Mouse (Mus musculus): ENCODE data around the gene Insig2. TPM values are rescaled to one million over a fixed set of nuclear protein-coding genes. Genes with fewer than 3 reads are reported as not detected.

Gene Insig2
- polyA plus RNA-seq, 1 experiment from 2014 or later, result 42.8 TPM

DNA sequence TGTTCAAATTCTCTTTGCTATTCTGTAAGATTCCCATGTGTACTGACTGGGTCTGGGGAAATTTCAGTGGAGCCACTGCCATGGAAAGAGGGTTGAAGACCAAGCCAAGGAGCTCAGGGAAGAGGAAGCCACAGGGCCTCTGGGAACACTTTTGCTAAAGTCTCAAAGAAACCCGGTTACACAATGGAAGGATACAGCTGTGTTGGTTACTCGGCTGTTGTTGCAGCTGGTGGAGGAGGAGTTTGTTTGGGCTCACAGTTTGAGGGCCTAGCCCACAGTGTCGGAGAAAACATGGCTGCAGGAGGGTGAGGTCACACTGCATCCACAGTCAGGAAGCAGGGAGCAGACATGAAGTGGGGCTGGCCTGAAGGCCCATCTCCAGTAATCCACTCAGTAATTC lies 38.8 kb downstream of the Insig2 start:
- no peak overlapping the region for H3K27ac ChIP-seq (replicated peaks)
- ATAC-seq (ENCODE audit: low FRiP score, low TSS enrichment), result no peak
- no peaks in the 10 kb centered on the region for H3K9me3 ChIP-seq (ENCODE audit: control insufficient read depth, low read length)
- no peak overlapping the region for H3K4me2 ChIP-seq (replicated peaks; ENCODE audit: low read depth)
- WGBS, result 62% methylated on average over 3 of the region's 3 CpGs
- no peak for DNase-seq (ENCODE audit: low spot score)
- no peaks in the 10 kb centered on the region for H3K4me1 ChIP-seq (replicated peaks; ENCODE audit: control insufficient read depth, insufficient read depth)
- no peaks in the 10 kb centered on the region for H3K36me3 ChIP-seq (ENCODE audit: control insufficient read depth, insufficient read depth, low read length)
- no peak overlapping the region for H3K4me3 ChIP-seq (ENCODE audit: low read depth, low read length)
- H3K9ac ChIP-seq (ENCODE audit: low read length), result no peak overlapping the region
- TF ChIP-seq EP300 (optimal IDR thresholded peaks at IDR 0.05), result no peak
- TF ChIP-seq CTCF (IDR thresholded peaks at IDR 0.05; ENCODE audit: low read depth), result no peak
- H3K27me3 ChIP-seq (ENCODE audit: control insufficient read depth, insufficient read depth, low read length), result no peaks in the 10 kb centered on the region

DNA sequence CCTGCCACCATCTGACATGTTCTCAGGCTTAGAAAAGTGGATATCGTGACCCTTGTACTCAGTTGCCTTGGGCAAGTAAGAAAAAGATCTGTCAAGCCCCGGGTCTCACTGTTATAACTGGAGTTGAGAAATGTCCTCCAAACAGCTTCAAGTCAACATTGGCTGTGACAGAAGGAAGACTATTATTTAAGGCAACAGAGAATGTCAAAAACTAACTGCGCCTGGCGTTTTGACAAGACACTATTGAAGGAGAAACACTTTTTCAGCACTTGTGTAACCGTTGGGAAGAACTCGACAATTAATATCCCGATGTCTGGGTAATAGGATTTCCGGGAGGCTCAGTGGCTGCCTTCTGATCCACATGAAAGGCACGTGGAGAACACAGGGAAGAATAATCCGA lies 41.5 kb downstream of the Insig2 start:
- H3K36me3 ChIP-seq (ENCODE audit: control insufficient read depth, insufficient read depth, low read length), result no peaks in the 10 kb centered on the region

DNA sequence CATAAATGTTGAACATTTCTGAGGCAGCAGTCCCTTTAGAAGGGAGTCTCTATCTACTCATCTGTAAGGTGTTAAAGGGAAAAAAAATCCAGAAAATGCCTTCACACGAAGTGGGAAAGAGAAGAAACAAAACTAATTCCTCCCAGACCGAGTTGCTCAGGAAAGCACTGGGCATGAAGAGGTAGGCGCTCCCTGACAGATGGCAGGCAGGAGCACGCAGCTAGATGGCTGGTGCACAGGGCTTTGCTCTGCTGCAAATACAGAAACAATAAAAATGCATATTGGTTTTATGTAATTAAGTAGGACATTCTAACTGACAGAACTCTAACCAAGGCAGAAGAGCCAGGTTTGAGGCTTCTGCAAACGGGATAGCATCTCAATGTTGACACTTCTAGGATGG lies 42.0 kb downstream of the Insig2 start:
- no peak for DNase-seq (ENCODE audit: low spot score)
- TF ChIP-seq CTCF (IDR thresholded peaks at IDR 0.05; ENCODE audit: low read depth) (no peak), EP300 (optimal IDR thresholded peaks at IDR 0.05) (no peak)
- Histone ChIP-seq H3K4me3 (ENCODE audit: low read depth, low read length) (no peak overlapping the region), H3K4me1 (replicated peaks; ENCODE audit: control insufficient read depth, insufficient read depth) (no peaks in the 10 kb centered on the region), H3K27me3 (ENCODE audit: control insufficient read depth, insufficient read depth, low read length) (no peaks in the 10 kb centered on the region), H3K27ac (replicated peaks) (no peak overlapping the region), H3K4me2 (replicated peaks; ENCODE audit: low read depth) (no peak overlapping the region), H3K9ac (ENCODE audit: low read length) (no peak overlapping the region), H3K36me3 (ENCODE audit: control insufficient read depth, insufficient read depth, low read length) (no peaks in the 10 kb centered on the region), H3K9me3 (ENCODE audit: control insufficient read depth, low read length) (no peaks in the 10 kb centered on the region)
- 67% methylated on average over 5 of the region's 5 CpGs for WGBS
- no peak for ATAC-seq (ENCODE audit: low FRiP score, low TSS enrichment)

More for the DNA sequence above, 41.5 kb downstream of the Insig2 start:
- Histone ChIP-seq H3K27ac (replicated peaks) (no peak overlapping the region), H3K4me3 (ENCODE audit: low read depth, low read length) (no peak overlapping the region), H3K4me2 (replicated peaks; ENCODE audit: low read depth) (no peak overlapping the region), H3K4me1 (replicated peaks; ENCODE audit: control insufficient read depth, insufficient read depth) (no peaks in the 10 kb centered on the region), H3K9ac (ENCODE audit: low read length) (no peak overlapping the region), H3K9me3 (ENCODE audit: control insufficient read depth, low read length) (no peaks in the 10 kb centered on the region), H3K27me3 (ENCODE audit: control insufficient read depth, insufficient read depth, low read length) (no peaks in the 10 kb centered on the region)
- no peak for DNase-seq (ENCODE audit: low spot score)
- 73% methylated on average over 10 of the region's 10 CpGs for WGBS
- no peak for ATAC-seq (ENCODE audit: low FRiP score, low TSS enrichment)
- TF ChIP-seq CTCF (IDR thresholded peaks at IDR 0.05; ENCODE audit: low read depth) (no peak), EP300 (optimal IDR thresholded peaks at IDR 0.05) (no peak)

DNA sequence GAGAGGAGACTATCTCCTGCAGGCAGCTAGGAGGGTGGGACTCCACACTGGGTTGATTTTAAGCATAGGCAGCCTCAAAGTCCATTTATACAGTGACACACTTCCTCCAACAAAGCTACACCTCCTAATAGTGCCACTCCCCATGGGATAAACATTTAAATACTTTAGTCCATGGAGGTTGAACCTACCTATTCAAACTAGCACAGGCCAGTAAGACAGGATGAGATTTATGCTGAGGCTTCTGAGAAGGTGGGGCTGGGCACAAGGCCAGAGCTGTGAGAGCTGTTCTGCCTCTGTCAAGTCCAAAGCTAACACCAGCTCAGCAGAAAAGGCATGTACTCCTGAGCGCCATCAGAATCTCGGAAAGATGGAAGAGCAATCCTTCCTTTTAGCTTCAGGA lies 48.2 kb downstream of the Insig2 start:
- H3K27me3 ChIP-seq (ENCODE audit: control insufficient read depth, insufficient read depth, low read length), result no peaks in the 10 kb centered on the region
- no peak overlapping the region for H3K4me3 ChIP-seq (ENCODE audit: low read depth, low read length)
- no peak overlapping the region for H3K27ac ChIP-seq (replicated peaks)
- H3K9me3 ChIP-seq (ENCODE audit: control insufficient read depth, low read length), result no peaks in the 10 kb centered on the region
- H3K4me1 ChIP-seq (replicated peaks; ENCODE audit: control insufficient read depth, insufficient read depth), result no peaks in the 10 kb centered on the region
- TF ChIP-seq EP300 (optimal IDR thresholded peaks at IDR 0.05) (no peak), CTCF (IDR thresholded peaks at IDR 0.05; ENCODE audit: low read depth) (no peak)
- no peak overlapping the region for H3K4me2 ChIP-seq (replicated peaks; ENCODE audit: low read depth)
- no peaks in the 10 kb centered on the region for H3K36me3 ChIP-seq (ENCODE audit: control insufficient read depth, insufficient read depth, low read length)
- DNase-seq (ENCODE audit: low spot score) (peak; percentile 58), ATAC-seq (ENCODE audit: low FRiP score, low TSS enrichment) (peak; percentile 88)
- no peak overlapping the region for H3K9ac ChIP-seq (ENCODE audit: low read length)
- 68% methylated on average over 2 of the region's 2 CpGs for WGBS

DNA sequence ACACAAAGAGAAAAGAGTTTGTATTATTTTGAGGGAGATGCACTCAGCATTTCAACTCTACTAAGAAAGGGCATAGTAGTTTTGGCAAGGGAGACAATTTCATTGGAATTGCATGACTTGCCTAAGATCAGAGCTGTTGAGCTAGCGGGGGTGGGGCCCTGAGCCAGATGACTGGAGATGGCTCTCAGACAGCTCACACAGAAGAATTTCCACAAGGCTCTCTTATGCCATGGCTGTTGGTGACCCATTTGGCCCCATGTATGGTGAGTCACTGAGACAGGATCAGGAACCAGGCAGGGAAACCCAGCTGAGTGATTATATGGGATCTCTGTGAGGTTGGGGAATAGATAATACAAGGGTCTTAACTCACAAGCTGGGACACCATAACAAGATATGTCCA lies 51.9 kb downstream of the Insig2 start:
- Histone ChIP-seq H3K9me3 (ENCODE audit: control insufficient read depth, low read length) (no peaks in the 10 kb centered on the region), H3K4me1 (replicated peaks; ENCODE audit: control insufficient read depth, insufficient read depth) (no peaks in the 10 kb centered on the region), H3K27ac (replicated peaks) (no peak overlapping the region), H3K9ac (ENCODE audit: low read length) (no peak overlapping the region), H3K36me3 (ENCODE audit: control insufficient read depth, insufficient read depth, low read length) (no peaks in the 10 kb centered on the region), H3K4me3 (ENCODE audit: low read depth, low read length) (no peak overlapping the region), H3K27me3 (ENCODE audit: control insufficient read depth, insufficient read depth, low read length) (no peaks in the 10 kb centered on the region), H3K4me2 (replicated peaks; ENCODE audit: low read depth) (no peak overlapping the region)
- TF ChIP-seq EP300 (optimal IDR thresholded peaks at IDR 0.05) (no peak), CTCF (IDR thresholded peaks at IDR 0.05; ENCODE audit: low read depth) (no peak)
- ATAC-seq (ENCODE audit: low FRiP score, low TSS enrichment) (no peak), DNase-seq (ENCODE audit: low spot score) (no peak)
- WGBS, result 88% methylated on average over 1 of the region's 1 CpGs

DNA sequence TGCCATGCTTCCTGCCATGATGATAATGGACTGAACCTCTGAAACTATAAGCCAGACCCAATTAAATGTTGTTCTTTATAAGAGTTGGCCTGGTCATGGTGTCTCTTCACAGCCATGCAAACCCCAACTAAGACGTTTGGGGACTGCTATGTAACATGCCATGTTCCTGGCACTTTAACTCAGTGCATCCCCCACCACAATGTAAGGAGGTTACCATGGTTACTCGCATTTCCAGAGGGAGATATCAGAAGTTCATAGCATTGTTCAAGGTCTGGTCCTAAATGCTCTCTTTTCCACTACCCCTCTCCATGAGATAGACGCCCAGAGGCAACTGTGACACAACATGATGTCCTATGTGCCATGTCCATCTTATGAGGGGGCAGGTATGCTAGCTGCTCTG lies 54.0 kb downstream of the Insig2 start:
- Histone ChIP-seq H3K4me2 (replicated peaks; ENCODE audit: low read depth) (no peak overlapping the region), H3K36me3 (ENCODE audit: control insufficient read depth, insufficient read depth, low read length) (no peaks in the 10 kb centered on the region), H3K9ac (ENCODE audit: low read length) (no peak overlapping the region), H3K4me1 (replicated peaks; ENCODE audit: control insufficient read depth, insufficient read depth) (no peaks in the 10 kb centered on the region), H3K27me3 (ENCODE audit: control insufficient read depth, insufficient read depth, low read length) (no peaks in the 10 kb centered on the region), H3K27ac (replicated peaks) (no peak overlapping the region), H3K9me3 (ENCODE audit: control insufficient read depth, low read length) (no peaks in the 10 kb centered on the region), H3K4me3 (ENCODE audit: low read depth, low read length) (no peak overlapping the region)
- ATAC-seq (ENCODE audit: low FRiP score, low TSS enrichment), result no peak
- TF ChIP-seq EP300 (optimal IDR thresholded peaks at IDR 0.05), result no peak
- no peak for TF ChIP-seq CTCF (IDR thresholded peaks at IDR 0.05; ENCODE audit: low read depth)
- 71% methylated on average over 3 of the region's 3 CpGs for WGBS
- DNase-seq (ENCODE audit: low spot score), result no peak

Data from stomach, postnatal 0 days (tissue).